Mouse (Mus musculus) bone marrow macrophage, adult 2 months (primary cell): Measurements from ENCODE around the gene Cd80. TPM values are rescaled to one million over a fixed set of nuclear protein-coding genes. Genes with fewer than 3 reads are reported as not detected.
A peak's percentile ranks its signal among the peaks of the same experiment; 100 is the strongest.
"Not testable (repeated sequence)": the region's sequence is repeated elsewhere in the genome, so short reads cannot be mapped to it uniquely, and the experiment has no call there.

Experiments
- H3K27ac ChIP-seq: 2 replicates; pipeline ENCODE4 v1.5.1; 2012; ENCODE audit warnings: low read depth, low read length; ENCODE audit not compliant: insufficient read depth
- H3K4me1 ChIP-seq: 2 replicates; pipeline ENCODE4 v1.6.1; 2012; ENCODE audit warnings: low read length; ENCODE audit not compliant: control insufficient read depth, insufficient read depth
- H3K4me3 ChIP-seq: 2 replicates; pipeline ENCODE4 v1.5.1; 2012; ENCODE audit warnings: mild to moderate bottlenecking, low read length, moderate library complexity; ENCODE audit not compliant: insufficient read depth
- CTCF ChIP-seq: IDR thresholded peaks from 2 replicates; pipeline ENCODE4 v1.5.1; 2012; ENCODE audit warnings: low read depth, mild to moderate bottlenecking, low read length, moderate library complexity
- POLR2A ChIP-seq: IDR thresholded peaks from 2 replicates; pipeline ENCODE4 v1.6.1; 2012; ENCODE audit warnings: mild to moderate bottlenecking, low read depth, low read length, borderline replicate concordance
- polyA plus RNA-seq: library from polyadenylated mRNA; stranded (reverse); fragments of >200 nt; gene quantifications from 2 replicates; pipeline ENCODE4 v1.2.4, GENCODE M21; 2012; ENCODE audit not compliant: missing spikeins, insufficient read depth, insufficient read length

Cd80 gene
- polyA plus RNA-seq, 1 experiment = 8.9 TPM

- Histone ChIP-seq H3K4me1 (peaks cover 23% of the 10 kb centered on the region), H3K4me3 (no peak within 1 kb of the TSS), H3K27ac (no peak within 1 kb of the TSS)
- TF ChIP-seq CTCF (no peak), POLR2A (no peak)
Measured at GRCm38 (mm10) chr16:38432498-38433425, 22.6 kb upstream of the Cd80 start, which contains the start of gene Pla1a. Pla1a (minus strand) TSS chr16:38433145.

DNA sequence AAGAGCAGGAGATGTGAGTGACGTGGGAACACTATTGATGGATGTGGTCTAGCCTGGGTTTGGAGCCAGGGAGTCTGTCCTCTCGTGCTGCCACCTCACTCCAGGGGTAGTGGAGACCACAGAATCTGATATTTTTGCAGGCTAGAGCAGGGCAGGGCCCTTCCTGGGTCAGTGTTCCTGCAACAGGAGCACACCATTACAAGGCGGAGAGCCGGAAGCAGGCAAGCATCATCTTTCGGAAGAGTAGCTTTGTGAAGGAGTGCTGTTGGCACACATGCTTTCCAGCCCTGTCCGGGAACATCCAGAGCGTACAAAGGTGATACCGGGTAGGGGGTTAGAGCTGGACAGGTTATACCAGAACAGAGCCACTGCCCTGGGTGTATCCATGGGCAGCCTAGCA is 21.8 kb upstream of the Cd80 start:
- Histone ChIP-seq H3K27ac (no peak overlapping the region), H3K4me3 (no peak overlapping the region), H3K4me1 (peaks cover 23% of the 10 kb centered on the region)
- no peak for TF ChIP-seq CTCF
- TF ChIP-seq POLR2A = no peak

DNA sequence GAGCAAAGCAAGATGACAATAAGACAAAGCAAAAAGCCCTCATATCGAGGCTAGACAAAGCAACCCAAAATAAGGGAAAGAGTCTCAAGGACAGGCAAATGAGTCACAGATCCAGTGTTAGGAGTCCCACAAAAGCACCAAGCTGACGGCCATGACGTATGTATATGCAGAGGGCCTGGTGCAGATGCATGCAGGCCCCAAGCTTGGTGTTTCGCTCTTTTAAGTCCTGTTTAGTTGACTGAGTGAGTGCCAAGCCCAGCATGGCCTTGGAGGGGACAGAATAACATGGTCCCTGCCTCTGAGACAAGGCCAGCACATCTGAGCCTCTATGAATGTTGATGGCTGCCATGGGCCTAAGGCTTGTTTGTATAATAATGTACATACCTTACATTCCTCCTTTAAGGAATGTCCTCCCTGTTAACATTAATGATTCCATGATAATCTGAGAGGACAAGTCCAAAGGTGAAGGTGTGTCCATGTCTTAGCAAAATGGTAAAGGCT is 21.0 kb upstream of the Cd80 start:
- TF ChIP-seq POLR2A (no peak), CTCF (no peak)
- Histone ChIP-seq H3K4me3 (no peak overlapping the region), H3K27ac (no peak overlapping the region), H3K4me1 (peaks cover 23% of the 10 kb centered on the region)

GRCm38 (mm10) chr16:38439190-38439589 is 16.2 kb upstream of the Cd80 start:
- TF ChIP-seq POLR2A (no peak), CTCF (no peak)
- H3K27ac ChIP-seq = no peak overlapping the region
- no peak overlapping the region for H3K4me3 ChIP-seq
- peaks cover 34% of the 10 kb centered on the region for H3K4me1 ChIP-seq

GRCm38 (mm10) chr16:38440403-38440802 is 15.0 kb upstream of the Cd80 start:
- TF ChIP-seq POLR2A (no peak), CTCF (no peak)
- H3K4me3 ChIP-seq = no peak overlapping the region
- no peak overlapping the region for H3K27ac ChIP-seq
- peaks cover 38% of the 10 kb centered on the region for H3K4me1 ChIP-seq

- TF ChIP-seq POLR2A (no peak), CTCF (no peak)
- Histone ChIP-seq H3K4me3 (no peak overlapping the region), H3K4me1 (peaks cover 36% of the 10 kb centered on the region), H3K27ac (no peak overlapping the region)
Measured at GRCm38 (mm10) chr16:38441611-38442010, 13.8 kb upstream of the Cd80 start.

GRCm38 (mm10) chr16:38442216-38442615 is 13.1 kb upstream of the Cd80 start:
- peaks cover 36% of the 10 kb centered on the region for H3K4me1 ChIP-seq
- H3K27ac ChIP-seq = no peak overlapping the region
- TF ChIP-seq POLR2A = no peak
- TF ChIP-seq CTCF = no peak
- H3K4me3 ChIP-seq = no peak overlapping the region

DNA sequence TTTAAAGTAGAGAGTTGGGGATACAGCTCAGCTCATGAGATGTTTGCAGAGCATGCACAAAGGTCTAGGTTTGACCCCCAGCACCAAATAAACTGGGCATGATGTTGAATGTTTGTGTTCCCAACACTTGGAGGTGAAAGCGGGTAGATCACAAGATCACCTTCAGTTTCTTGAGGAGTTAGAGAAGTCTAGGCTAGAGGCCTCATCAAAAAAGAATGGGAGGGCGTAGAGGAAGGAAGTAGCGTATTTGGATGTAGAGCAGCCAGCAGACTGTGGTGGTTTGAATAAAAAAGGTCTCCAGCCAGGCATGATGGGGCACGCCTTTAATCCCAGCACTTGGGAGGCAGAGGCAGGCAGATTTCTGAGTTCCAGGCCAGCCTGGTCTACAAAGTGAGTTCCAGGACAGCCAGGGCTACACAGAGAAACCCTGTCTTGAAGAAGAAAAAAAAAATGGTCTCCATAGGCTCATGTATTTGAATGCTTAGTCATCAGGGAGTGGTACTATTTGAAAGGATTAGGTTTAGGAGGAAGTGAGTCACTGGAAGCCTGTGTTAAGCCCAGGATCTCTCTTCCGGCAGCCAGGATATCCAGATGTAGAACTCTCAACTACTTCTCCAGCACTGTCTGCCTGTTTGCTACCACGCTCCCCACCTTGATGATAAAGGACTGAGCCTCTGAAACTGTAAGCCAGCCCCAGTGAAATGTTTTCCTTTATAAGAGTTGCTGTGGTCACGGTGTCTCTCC is 11.5 kb upstream of the Cd80 start:
- Histone ChIP-seq H3K27ac (peak overlapping the region; percentile 38), H3K4me1 (peaks cover 36% of the 10 kb centered on the region), H3K4me3 (no peak overlapping the region)
- no peak for TF ChIP-seq CTCF
- no peak for TF ChIP-seq POLR2A

- Histone ChIP-seq H3K27ac (no peak overlapping the region), H3K4me3 (no peak overlapping the region), H3K4me1 (peaks cover 36% of the 10 kb centered on the region)
- TF ChIP-seq POLR2A (no peak), CTCF (no peak)
Measured at GRCm38 (mm10) chr16:38445046-38445445, 10.3 kb upstream of the Cd80 start.

GRCm38 (mm10) chr16:38445576-38445975 is 9.8 kb upstream of the Cd80 start:
- TF ChIP-seq POLR2A (no peak), CTCF (no peak)
- peaks cover 36% of the 10 kb centered on the region for H3K4me1 ChIP-seq
- H3K4me3 ChIP-seq = no peak overlapping the region
- no peak overlapping the region for H3K27ac ChIP-seq

- H3K4me1 ChIP-seq = peaks cover 36% of the 10 kb centered on the region
- H3K4me3 ChIP-seq, H3K27ac ChIP-seq: not testable (repeated sequence)
Measured at GRCm38 (mm10) chr16:38446141-38446540, 9.2 kb upstream of the Cd80 start.
